In the genomic region with DNA sequence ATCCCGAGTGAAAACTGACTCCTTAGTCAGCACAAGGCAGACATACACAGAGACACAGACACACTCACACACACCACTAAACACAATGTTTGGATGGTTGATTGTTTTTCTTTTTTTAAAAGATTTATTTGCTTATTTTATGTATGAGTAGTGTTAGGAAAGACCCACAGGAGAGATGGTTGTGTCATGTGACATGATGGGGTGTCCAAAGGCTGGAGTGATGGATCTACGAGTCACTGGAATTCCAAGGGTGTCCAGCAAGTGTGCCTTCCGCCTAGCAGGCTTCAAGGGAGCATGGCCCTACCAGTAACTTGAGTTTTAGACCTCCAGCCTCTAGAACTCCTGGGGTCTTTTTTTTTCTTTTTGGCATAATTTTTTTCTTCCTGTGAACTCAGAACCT, we compare ENCODE assay signal across 26 mouse cellular contexts. TPM values are rescaled to one million over a fixed set of nuclear protein-coding genes. Genes with fewer than 3 reads are reported as not detected.
"Had no signal": no experiment of that assay in that cellular context is flagged by ENCODE, and none has a peak within 500 bp of the region (broad histone marks: within the 10 kb centered on the region; RNA-seq: fewer than 3 reads in every experiment).

No protein-coding gene starts in this region.

- DNase-seq: liver, postnatal 0 days; lung, adult 2 months; lung, postnatal 14 days; lung, postnatal 36 days; midbrain, embryonic 14.5 days; retina, postnatal 1 day; right cerebral cortex, adult 18-20 months; right cerebral cortex, postnatal 25 days; right cerebral cortex, postnatal 4 days; spleen, adult 18-20 months; thymus, adult 18-20 months; thymus, postnatal 25 days; thymus, postnatal 4 days had no signal

- H3K9me3 ChIP-seq: liver, embryonic 15.5 days; lung, embryonic 15.5 days; megakaryocyte, embryonic 14.5 days; midbrain, embryonic 12.5 days; neural tube, embryonic 13.5 days; neural tube, embryonic 15.5 days had no signal

- H3K4me2 ChIP-seq: liver, embryonic 15.5 days; lung, embryonic 15.5 days; midbrain, embryonic 12.5 days; neural tube, embryonic 13.5 days; neural tube, embryonic 15.5 days had no signal

- ATAC-seq: liver, postnatal 0 days; lung, postnatal 0 days; midbrain, embryonic 16.5 days had no signal

- H3K9ac ChIP-seq: liver, embryonic 15.5 days; liver, postnatal 0 days; lung, embryonic 15.5 days; midbrain, embryonic 12.5 days; neural tube, embryonic 13.5 days; neural tube, embryonic 15.5 days had no signal

- H3K27ac ChIP-seq: liver, embryonic 15.5 days; midbrain, embryonic 12.5 days; neural tube, embryonic 13.5 days; neural tube, embryonic 15.5 days had no signal

- H3K27me3 ChIP-seq: liver, embryonic 15.5 days; lung, embryonic 15.5 days; midbrain, embryonic 12.5 days; neural tube, embryonic 13.5 days; neural tube, embryonic 15.5 days had no signal

- H3K36me3 ChIP-seq: liver, embryonic 15.5 days; lung, embryonic 15.5 days; midbrain, embryonic 12.5 days; neural tube, embryonic 13.5 days; neural tube, embryonic 15.5 days had no signal

- H3K4me3 ChIP-seq: liver, embryonic 15.5 days; lung, embryonic 15.5 days; megakaryocyte, embryonic 14.5 days; midbrain, embryonic 12.5 days; neural tube, embryonic 13.5 days; neural tube, embryonic 15.5 days had no signal

RNA-seq across cellular contexts. Expression of a gene that starts 36.1 kb away (rescaled TPM):
- total RNA-seq: megakaryocyte progenitor cell, adult 5-6 weeks; monocyte, adult 5-6 weeks had no signal
- polyA plus RNA-seq: macrophage; midbrain, embryonic 12.5 days; midbrain, embryonic 14.5 days; midbrain, embryonic 16.5 days; neural tube, embryonic 11.5 days; neural tube, embryonic 13.5 days; neural tube, embryonic 15.5 days; urinary bladder, adult 2 months had no signal
